Mouse (Mus musculus): ENCODE results near the gene Wdr11. TPM values are rescaled to one million over a fixed set of nuclear protein-coding genes. Genes with fewer than 3 reads are reported as not detected.

Wdr11 gene
- polyA plus RNA-seq, 1 experiment: 56.1 TPM

DNA sequence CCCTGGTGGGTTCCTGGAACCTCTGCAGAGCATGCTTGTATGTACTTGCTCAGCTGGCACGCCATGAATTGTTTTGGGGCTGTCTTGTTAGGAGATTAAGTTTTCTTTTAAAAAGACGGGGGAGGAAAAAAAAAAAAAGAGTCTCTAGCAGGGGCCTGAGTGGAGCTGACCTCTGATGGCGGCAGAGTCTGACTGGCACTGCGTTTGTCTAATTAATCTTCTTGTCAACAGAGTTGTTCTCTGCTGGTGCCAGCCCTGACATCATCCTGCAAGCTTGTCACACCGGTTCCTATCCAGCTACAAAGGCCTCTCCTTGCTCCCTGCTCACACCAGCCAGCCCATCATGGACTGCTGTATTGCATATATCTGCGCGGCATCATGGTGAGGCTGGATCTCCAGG lies 60.1 kb downstream of the Wdr11 start:
- TF ChIP-seq CTCF (IDR thresholded peaks at IDR 0.05; ENCODE audit: low read depth, low read length): no peak
- Histone ChIP-seq H3K4me3 (ENCODE audit: insufficient read depth, low read length) (no peak overlapping the region), H3K27ac (ENCODE audit: insufficient read depth, low read depth, low read length) (no peak overlapping the region), H3K4me1 (ENCODE audit: control insufficient read depth, insufficient read depth, low read length) (no peaks in the 10 kb centered on the region)

DNA sequence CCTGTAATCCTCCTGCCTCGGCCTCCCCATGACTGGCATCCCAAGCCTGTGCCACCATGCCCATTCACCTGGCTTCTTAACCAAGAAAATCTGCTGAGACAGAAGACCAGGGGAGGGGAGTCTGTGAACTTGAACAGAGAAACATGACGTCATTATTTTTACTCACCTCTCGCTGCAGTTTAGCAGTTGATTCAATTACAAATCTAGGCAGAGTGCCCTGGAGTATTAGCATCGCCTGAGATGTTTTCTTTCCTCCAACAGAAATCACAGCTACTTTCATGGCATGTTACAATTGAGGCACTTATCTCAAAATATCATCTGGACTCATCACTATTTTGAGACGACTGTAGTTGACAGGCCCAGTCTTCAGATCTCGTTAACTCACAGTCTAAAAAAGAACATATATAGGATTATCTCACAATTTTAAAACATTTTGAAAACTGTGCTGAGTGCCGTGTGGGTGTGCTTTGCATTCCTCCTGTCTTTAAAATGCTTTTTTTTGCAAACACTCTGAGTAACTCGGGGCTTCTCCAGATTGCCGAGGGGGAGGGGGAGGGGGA lies 61.3 kb downstream of the Wdr11 start:
- H3K4me1 ChIP-seq (ENCODE audit: control insufficient read depth, insufficient read depth, low read length): no peaks in the 10 kb centered on the region
- TF ChIP-seq POLR2A (IDR thresholded peaks at IDR 0.05; ENCODE audit: borderline replicate concordance, low read depth, low read length): no peak
- no peak for TF ChIP-seq CTCF (IDR thresholded peaks at IDR 0.05; ENCODE audit: low read depth, low read length)
- H3K4me3 ChIP-seq (ENCODE audit: insufficient read depth, low read length): no peak overlapping the region
- H3K27ac ChIP-seq (ENCODE audit: insufficient read depth, low read depth, low read length): no peak overlapping the region

DNA sequence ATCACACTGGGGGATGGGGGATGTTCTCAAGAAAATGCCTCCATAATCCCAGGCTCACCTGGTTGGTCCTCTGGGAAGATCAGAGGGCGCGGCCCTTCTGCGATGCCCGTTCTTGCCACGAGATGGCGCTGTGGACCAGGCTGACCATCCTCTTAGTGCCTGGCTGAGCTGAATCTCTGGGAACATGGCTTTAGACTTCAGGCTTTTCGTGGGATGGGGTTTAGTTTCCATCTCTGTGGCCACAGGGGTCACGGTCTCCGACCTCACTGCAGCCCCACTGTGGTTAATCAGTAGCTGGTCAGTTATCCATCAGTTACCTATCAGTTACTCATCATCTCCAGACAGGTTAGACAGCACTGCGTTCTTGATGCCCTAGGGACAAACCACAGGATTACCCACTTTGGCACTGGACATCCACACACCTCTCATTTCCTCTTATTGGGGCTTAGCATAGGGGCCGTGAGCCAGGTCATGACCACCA lies 62.2 kb downstream of the Wdr11 start:
- peak; percentile 98 for TF ChIP-seq CTCF (IDR thresholded peaks at IDR 0.05; ENCODE audit: low read depth, low read length)
- TF ChIP-seq POLR2A (IDR thresholded peaks at IDR 0.05; ENCODE audit: borderline replicate concordance, low read depth, low read length): no peak
- Histone ChIP-seq H3K4me3 (ENCODE audit: insufficient read depth, low read length) (no peak overlapping the region), H3K27ac (ENCODE audit: insufficient read depth, low read depth, low read length) (no peak overlapping the region), H3K4me1 (ENCODE audit: control insufficient read depth, insufficient read depth, low read length) (no peaks in the 10 kb centered on the region)

DNA sequence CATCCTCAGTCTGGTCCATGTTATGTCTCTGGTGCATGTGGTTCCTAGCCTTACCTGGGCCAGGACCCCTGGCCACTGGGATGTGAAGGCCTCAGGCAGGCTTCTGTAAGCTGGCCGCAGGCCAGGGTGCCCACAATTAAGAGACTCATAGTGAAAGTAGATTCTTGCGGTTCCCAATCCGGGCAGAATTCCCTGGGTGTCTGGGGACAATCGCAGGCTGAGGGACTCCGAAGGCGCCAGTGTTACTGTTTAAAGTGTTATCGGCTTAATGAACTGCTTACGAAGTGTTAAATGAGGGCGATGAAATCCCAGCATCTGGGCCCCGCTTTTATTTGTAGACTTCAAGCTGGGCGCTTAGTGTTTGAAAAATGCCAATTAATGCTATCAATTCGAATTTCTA lies 63.3 kb downstream of the Wdr11 start:
- no peak overlapping the region for H3K4me3 ChIP-seq (ENCODE audit: insufficient read depth, low read length)
- H3K4me1 ChIP-seq (ENCODE audit: control insufficient read depth, insufficient read depth, low read length): no peaks in the 10 kb centered on the region
- no peak for TF ChIP-seq CTCF (IDR thresholded peaks at IDR 0.05; ENCODE audit: low read depth, low read length)
- TF ChIP-seq POLR2A (IDR thresholded peaks at IDR 0.05; ENCODE audit: borderline replicate concordance, low read depth, low read length): no peak
- no peak overlapping the region for H3K27ac ChIP-seq (ENCODE audit: insufficient read depth, low read depth, low read length)

DNA sequence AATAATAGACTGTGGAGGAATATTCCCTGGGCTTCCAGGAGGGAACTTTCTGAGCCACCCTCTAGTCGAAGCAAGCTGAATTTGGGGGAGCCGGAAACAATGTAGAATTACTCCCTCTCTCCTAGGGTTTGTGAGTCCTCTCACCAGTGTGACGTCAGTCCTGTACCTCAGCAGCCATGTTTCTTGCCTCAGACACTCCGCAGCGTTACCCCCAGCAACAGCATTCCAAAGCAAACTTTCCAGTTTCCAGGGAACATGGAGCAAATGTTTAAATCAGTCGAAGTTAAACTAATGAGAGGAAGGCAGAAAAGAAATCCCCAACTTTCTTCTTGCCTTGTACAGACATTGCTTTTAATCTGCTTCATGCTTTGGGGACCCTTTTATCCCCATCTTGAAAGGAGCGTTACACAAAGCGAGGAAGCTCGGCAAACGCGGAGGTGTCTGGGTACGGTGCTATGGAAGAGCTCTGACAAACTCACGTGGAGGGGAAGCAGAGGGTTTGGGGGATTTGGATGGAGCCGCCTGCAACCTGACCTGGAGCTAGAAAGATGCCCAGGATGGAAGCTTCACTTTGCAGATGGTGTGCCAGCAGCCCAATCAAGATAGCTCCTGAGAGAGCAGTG lies 64.1 kb downstream of the Wdr11 start:
- Histone ChIP-seq H3K4me3 (ENCODE audit: insufficient read depth, low read length) (no peak overlapping the region), H3K27ac (ENCODE audit: insufficient read depth, low read depth, low read length) (no peak overlapping the region), H3K4me1 (ENCODE audit: control insufficient read depth, insufficient read depth, low read length) (no peaks in the 10 kb centered on the region)
- no peak for TF ChIP-seq POLR2A (IDR thresholded peaks at IDR 0.05; ENCODE audit: borderline replicate concordance, low read depth, low read length)
- TF ChIP-seq CTCF (IDR thresholded peaks at IDR 0.05; ENCODE audit: low read depth, low read length): no peak

DNA sequence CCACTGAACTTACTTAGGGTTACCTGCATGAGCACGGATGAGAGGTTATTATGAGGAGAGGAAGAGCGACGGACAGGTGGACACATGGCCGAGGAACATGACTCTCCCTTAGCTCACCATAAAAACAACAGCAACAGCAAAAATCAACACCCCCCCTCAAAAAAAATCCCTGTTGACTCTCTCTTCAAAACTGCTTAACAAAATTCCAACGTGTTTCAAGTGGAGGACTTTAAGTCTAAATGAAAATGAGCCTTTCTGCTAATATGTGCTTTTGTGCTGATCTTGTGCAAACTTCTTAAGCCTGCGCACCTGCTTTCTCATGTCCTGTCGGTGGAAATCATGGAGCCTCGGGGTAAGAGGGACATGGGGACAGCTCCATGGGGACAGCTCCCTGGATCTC lies 66.2 kb downstream of the Wdr11 start:
- Histone ChIP-seq H3K4me1 (ENCODE audit: control insufficient read depth, insufficient read depth, low read length) (no peaks in the 10 kb centered on the region), H3K4me3 (ENCODE audit: insufficient read depth, low read length) (no peak overlapping the region), H3K27ac (ENCODE audit: insufficient read depth, low read depth, low read length) (no peak overlapping the region)
- TF ChIP-seq CTCF (IDR thresholded peaks at IDR 0.05; ENCODE audit: low read depth, low read length) (no peak), POLR2A (IDR thresholded peaks at IDR 0.05; ENCODE audit: borderline replicate concordance, low read depth, low read length) (no peak)

DNA sequence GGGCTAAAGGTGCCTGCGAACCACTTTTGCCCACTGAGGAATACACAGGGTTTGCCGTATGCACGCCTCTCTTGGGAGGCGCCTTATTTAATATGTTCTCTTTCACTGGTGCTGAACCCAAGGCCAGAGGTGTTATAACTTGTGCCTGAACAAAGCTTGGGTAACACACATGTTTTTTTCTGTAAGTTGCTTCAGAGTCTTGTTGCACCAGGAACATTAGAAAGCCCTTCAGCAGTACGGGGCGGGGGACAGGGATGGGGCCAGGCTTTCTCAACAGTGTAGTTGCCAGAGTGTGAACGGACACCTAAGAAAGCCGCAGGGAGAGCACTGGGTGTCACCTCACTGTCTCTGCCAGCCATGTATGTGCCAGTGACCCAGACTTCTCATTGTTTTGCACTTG lies 68.1 kb downstream of the Wdr11 start:
- peaks cover 8% of the 10 kb centered on the region for H3K4me1 ChIP-seq (ENCODE audit: control insufficient read depth, insufficient read depth, low read length)
- no peak overlapping the region for H3K27ac ChIP-seq (ENCODE audit: insufficient read depth, low read depth, low read length)
- TF ChIP-seq CTCF (IDR thresholded peaks at IDR 0.05; ENCODE audit: low read depth, low read length) (no peak), POLR2A (IDR thresholded peaks at IDR 0.05; ENCODE audit: borderline replicate concordance, low read depth, low read length) (no peak)
- H3K4me3 ChIP-seq (ENCODE audit: insufficient read depth, low read length): no peak overlapping the region

DNA sequence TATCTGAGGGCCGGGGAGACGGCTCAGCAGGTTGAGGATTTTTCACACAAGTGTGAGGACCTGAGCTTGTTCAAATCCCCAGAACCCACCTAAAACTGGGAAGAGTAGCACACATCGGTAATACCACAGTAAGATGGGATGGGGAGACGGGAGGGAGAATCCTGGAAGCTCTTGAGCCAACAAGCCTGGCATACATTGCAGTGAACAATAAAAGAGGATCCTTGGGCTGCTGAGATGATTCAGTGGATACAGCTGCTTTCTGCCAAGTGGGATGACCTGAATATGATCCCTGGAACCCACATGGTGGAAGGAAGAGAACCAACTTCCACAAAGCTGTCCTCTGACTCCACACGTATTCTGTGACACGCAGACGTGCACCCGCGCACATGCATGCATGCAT lies 68.9 kb downstream of the Wdr11 start:
- H3K27ac ChIP-seq (ENCODE audit: insufficient read depth, low read depth, low read length): no peak overlapping the region
- peaks cover 11% of the 10 kb centered on the region for H3K4me1 ChIP-seq (ENCODE audit: control insufficient read depth, insufficient read depth, low read length)
- no peak for TF ChIP-seq POLR2A (IDR thresholded peaks at IDR 0.05; ENCODE audit: borderline replicate concordance, low read depth, low read length)
- TF ChIP-seq CTCF (IDR thresholded peaks at IDR 0.05; ENCODE audit: low read depth, low read length): no peak
- no peak overlapping the region for H3K4me3 ChIP-seq (ENCODE audit: insufficient read depth, low read length)

DNA sequence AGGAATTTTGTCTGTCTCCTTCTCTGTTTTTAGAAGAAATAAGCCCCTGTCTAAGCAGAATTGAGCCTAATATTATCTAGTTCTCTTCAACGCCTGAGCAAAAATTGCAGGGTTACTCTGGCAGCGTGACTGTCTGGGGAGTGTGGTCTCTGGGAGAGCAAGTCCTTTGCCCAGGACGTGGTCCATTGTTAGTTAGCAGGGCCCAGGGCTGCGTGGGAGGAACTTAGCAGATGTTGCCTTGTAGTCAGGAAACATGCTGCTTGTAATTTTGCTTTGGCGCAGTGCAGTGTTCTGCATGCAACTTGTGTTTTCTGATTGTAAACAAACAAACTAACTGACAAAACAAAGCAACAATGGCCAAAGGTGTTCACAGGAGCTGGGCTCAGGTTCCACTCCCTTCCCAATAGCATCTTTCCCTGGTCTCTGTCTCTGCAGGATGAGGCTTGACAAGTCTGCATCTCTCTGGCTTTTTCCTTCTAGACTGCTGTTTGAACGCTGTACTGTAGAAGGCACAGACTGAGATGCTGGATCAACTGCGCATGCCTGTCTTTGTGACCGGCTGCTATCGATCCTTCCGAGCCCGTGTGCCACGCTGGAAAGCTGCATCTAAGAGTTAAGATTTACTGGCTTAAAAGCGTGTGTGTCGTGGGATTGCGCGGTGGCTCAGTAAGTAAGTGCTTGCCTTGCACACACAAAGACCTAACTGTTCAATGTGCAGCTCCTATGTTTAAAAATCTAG lies 70.6 kb downstream of the Wdr11 start:
- peaks cover 11% of the 10 kb centered on the region for H3K4me1 ChIP-seq (ENCODE audit: control insufficient read depth, insufficient read depth, low read length)
- H3K27ac ChIP-seq (ENCODE audit: insufficient read depth, low read depth, low read length): no peak overlapping the region
- no peak overlapping the region for H3K4me3 ChIP-seq (ENCODE audit: insufficient read depth, low read length)
- no peak for TF ChIP-seq CTCF (IDR thresholded peaks at IDR 0.05; ENCODE audit: low read depth, low read length)
- TF ChIP-seq POLR2A (IDR thresholded peaks at IDR 0.05; ENCODE audit: borderline replicate concordance, low read depth, low read length): no peak
